Mouse (Mus musculus): ENCODE data around the gene Slc6a20b. TPM values are rescaled to one million over a fixed set of nuclear protein-coding genes. Genes with fewer than 3 reads are reported as not detected.

The Slc6a20b gene
- polyA plus RNA-seq, 1 experiment from 2014 or later: 0.17 TPM

Other genes starting within 250 kb of the Slc6a20b start
- gene Limd1, start 153.9 kb downstream of the Slc6a20b start, polyA plus RNA-seq (2014; fragmentation: Nextera tagmentation; extraction: Ambion mirVana): 54.0 and 56.5 TPM in 2 replicates
- 52.2 and 53.3 TPM in 2 replicates for gene Sacm1l, start 102.8 kb downstream of the Slc6a20b start, polyA plus RNA-seq (2014; fragmentation: Nextera tagmentation; extraction: Ambion mirVana)
- gene Ccr9, start 45.9 kb upstream of the Slc6a20b start, polyA plus RNA-seq (2014; fragmentation: Nextera tagmentation; extraction: Ambion mirVana): 0.12 and 0.24 TPM in 2 replicates
- gene Slc6a20a, start 46.3 kb upstream of the Slc6a20b start, polyA plus RNA-seq (2014; fragmentation: Nextera tagmentation; extraction: Ambion mirVana): 0.99 and 1.5 TPM in 2 replicates
- gene Lztfl1, start 85.1 kb upstream of the Slc6a20b start, polyA plus RNA-seq (2014; fragmentation: Nextera tagmentation; extraction: Ambion mirVana): 68.4 and 72.1 TPM in 2 replicates
- 0.11 and 0.67 TPM in 2 replicates for gene Cxcr6, start 173.9 kb upstream of the Slc6a20b start, polyA plus RNA-seq (2014; fragmentation: Nextera tagmentation; extraction: Ambion mirVana)
- 12.1 and 15.1 TPM in 2 replicates for gene Fyco1, start 219.3 kb upstream of the Slc6a20b start, polyA plus RNA-seq (2014; fragmentation: Nextera tagmentation; extraction: Ambion mirVana)
- 0.06 TPM in 1 of 2 replicates, not detected in the other for gene Xcr1, start 229.5 kb upstream of the Slc6a20b start, polyA plus RNA-seq (2014; fragmentation: Nextera tagmentation; extraction: Ambion mirVana)

All from embryonic facial prominence, embryonic 14.5 days (tissue).